22 mouse cellular contexts compared by ENCODE assay signal in the genomic region with DNA sequence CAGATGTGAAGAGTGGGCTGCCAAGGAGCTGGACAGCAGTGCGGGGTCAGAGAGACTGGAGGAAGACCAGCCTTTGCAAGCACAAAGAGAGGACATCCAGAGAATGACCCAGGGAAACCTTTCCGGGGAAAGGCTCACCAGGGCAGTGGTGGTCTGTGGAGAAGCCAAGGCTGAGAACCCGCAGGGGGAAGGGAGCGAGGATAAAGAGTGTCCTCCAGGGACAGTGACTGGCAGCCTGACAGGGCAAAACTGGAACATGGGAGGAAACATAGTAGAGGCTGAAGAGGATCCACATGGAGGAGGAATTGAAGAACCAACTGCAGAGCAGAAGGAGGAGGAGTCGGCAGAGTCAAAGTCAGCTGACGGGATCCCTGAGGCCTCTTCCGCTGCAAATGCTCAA.
DNase-seq lines count a peak whose midpoint lies in the region; ATAC-seq and TF ChIP-seq lines count a peak whose summit lies in the region.
"Had no signal": no experiment of that assay in that cellular context is flagged by ENCODE, and none has a peak within 500 bp of the region (broad histone marks: within the 10 kb centered on the region; RNA-seq: fewer than 3 reads in every experiment).

No protein-coding gene starts in this region.

- intact Hi-C loops in heart, postnatal 36 days (cut with DNase I): no loop called here

- H3K4me2 ChIP-seq in forebrain, embryonic 11.5 days (ENCODE audit: low read depth, low read length, severe bottlenecking): no peak overlapping the region
- H3K4me2 ChIP-seq in intestine, embryonic 14.5 days (ENCODE audit: low read length): no peak overlapping the region
- no peak overlapping the region for H3K4me2 ChIP-seq in intestine, postnatal 0 days (replicated peaks; ENCODE audit: low read depth)
- H3K4me2 ChIP-seq in kidney, embryonic 15.5 days: no peak overlapping the region
- H3K4me2 ChIP-seq: embryonic facial prominence, embryonic 15.5 days; forebrain, embryonic 12.5 days; hindbrain, embryonic 15.5 days had no signal

- H3K9ac ChIP-seq in forebrain, embryonic 11.5 days (ENCODE audit: low read length): no peak overlapping the region
- H3K9ac ChIP-seq in intestine, embryonic 14.5 days (ENCODE audit: low read length): no peak overlapping the region
- H3K9ac ChIP-seq in intestine, postnatal 0 days (ENCODE audit: low read depth, low read length): no peak overlapping the region
- H3K9ac ChIP-seq in kidney, embryonic 15.5 days: no peak overlapping the region
- H3K9ac ChIP-seq: embryonic facial prominence, embryonic 15.5 days; forebrain, embryonic 12.5 days; hindbrain, embryonic 15.5 days had no signal

- H3K9me3 ChIP-seq in forebrain, embryonic 10.5 days: no peaks in the 10 kb centered on the region
- no peaks in the 10 kb centered on the region for H3K9me3 ChIP-seq in forebrain, embryonic 11.5 days (ENCODE audit: control insufficient read depth, low read length)
- no peaks in the 10 kb centered on the region for H3K9me3 ChIP-seq in intestine, embryonic 14.5 days (ENCODE audit: control insufficient read depth, low read length)
- no peaks in the 10 kb centered on the region for H3K9me3 ChIP-seq in intestine, postnatal 0 days (ENCODE audit: control insufficient read depth)
- no peaks in the 10 kb centered on the region for H3K9me3 ChIP-seq in embryonic facial prominence, embryonic 10.5 days
- H3K9me3 ChIP-seq in kidney, embryonic 15.5 days (replicated peaks): no peaks in the 10 kb centered on the region
- H3K9me3 ChIP-seq: embryonic facial prominence, embryonic 15.5 days; forebrain, embryonic 12.5 days; hindbrain, embryonic 15.5 days had no signal

- WGBS in forebrain, embryonic 10.5 days: 91% methylated on average over 7 of the region's 7 CpGs
- WGBS in forebrain, embryonic 11.5 days: 92% methylated on average over 7 of the region's 7 CpGs
- WGBS in intestine, embryonic 14.5 days: 76% methylated on average over 7 of the region's 7 CpGs
- WGBS in intestine, postnatal 0 days: 77% methylated on average over 7 of the region's 7 CpGs
- WGBS in embryonic facial prominence, embryonic 10.5 days: 90% methylated on average over 7 of the region's 7 CpGs
- WGBS in kidney, embryonic 15.5 days: 80% methylated on average over 7 of the region's 7 CpGs

- no peak overlapping the region for H3K4me3 ChIP-seq in forebrain, embryonic 10.5 days
- H3K4me3 ChIP-seq in forebrain, embryonic 11.5 days (ENCODE audit: low read depth, low read length): no peak overlapping the region
- H3K4me3 ChIP-seq in intestine, embryonic 14.5 days (ENCODE audit: low read depth, low read length): no peak overlapping the region
- no peak overlapping the region for H3K4me3 ChIP-seq in intestine, postnatal 0 days (ENCODE audit: low read depth, low read length)
- H3K4me3 ChIP-seq in embryonic facial prominence, embryonic 10.5 days: no peak overlapping the region
- no peak overlapping the region for H3K4me3 ChIP-seq in kidney, embryonic 15.5 days (replicated peaks)
- H3K4me3 ChIP-seq: embryonic facial prominence, embryonic 15.5 days; erythroblast, embryonic 14.5 days; forebrain, embryonic 12.5 days; hindbrain, embryonic 15.5 days had no signal

- peaks cover 12% of the 10 kb centered on the region; the same call in 1 of the 2 replicates for H3K4me1 ChIP-seq in forebrain, embryonic 10.5 days
- no peaks in the 10 kb centered on the region for H3K4me1 ChIP-seq in forebrain, embryonic 11.5 days (replicated peaks; ENCODE audit: control insufficient read depth, insufficient read depth, low read length)
- no peaks in the 10 kb centered on the region for H3K4me1 ChIP-seq in intestine, embryonic 14.5 days (replicated peaks; ENCODE audit: control insufficient read depth, insufficient read depth, low read length)
- no peaks in the 10 kb centered on the region for H3K4me1 ChIP-seq in intestine, postnatal 0 days (replicated peaks; ENCODE audit: control insufficient read depth, insufficient read depth, low read length)
- H3K4me1 ChIP-seq in embryonic facial prominence, embryonic 10.5 days: peaks cover 23% of the 10 kb centered on the region
- 0 out of 2 replicates have a peak, but pooled peaks cover 8% of the 10 kb centered on the region for H3K4me1 ChIP-seq in kidney, embryonic 15.5 days
- H3K4me1 ChIP-seq: embryonic facial prominence, embryonic 15.5 days; forebrain, embryonic 12.5 days; hindbrain, embryonic 15.5 days had no signal

- peak overlapping the region; percentile 22; the same call in 1 of the 2 replicates for H3K27ac ChIP-seq in forebrain, embryonic 10.5 days
- no peak overlapping the region for H3K27ac ChIP-seq in forebrain, embryonic 11.5 days (ENCODE audit: low read depth, low read length)
- H3K27ac ChIP-seq in intestine, embryonic 14.5 days (ENCODE audit: low read depth): no peak overlapping the region
- no peak overlapping the region for H3K27ac ChIP-seq in intestine, postnatal 0 days (ENCODE audit: low read depth, low read length)
- H3K27ac ChIP-seq in embryonic facial prominence, embryonic 10.5 days (replicated peaks): 0 out of 2 replicates have a peak overlapping the region, but pooled peaks have one; percentile 7
- no peak overlapping the region for H3K27ac ChIP-seq in kidney, embryonic 15.5 days
- H3K27ac ChIP-seq: embryonic facial prominence, embryonic 15.5 days; forebrain, embryonic 12.5 days; hindbrain, embryonic 15.5 days had no signal

- no peak for TF ChIP-seq CTCF in intestine, postnatal 0 days (IDR thresholded peaks at IDR 0.05; ENCODE audit: low read depth)

- no peak for ATAC-seq in forebrain, embryonic 11.5 days (replicated peaks; ENCODE audit: low FRiP score)
- no peak for ATAC-seq in intestine, embryonic 14.5 days (replicated peaks; ENCODE audit: low FRiP score, low TSS enrichment, low read depth)
- no peak for ATAC-seq in intestine, postnatal 0 days
- no peak; the same call in 1 of the 2 replicates for ATAC-seq in kidney, embryonic 15.5 days (replicated peaks; ENCODE audit: low FRiP score)
- ATAC-seq: activated CD4-positive, CD25-positive, alpha-beta regulatory T cell, adult 4 months; forebrain, embryonic 16.5 days; Patski had no signal

- no peaks in the 10 kb centered on the region for H3K27me3 ChIP-seq in forebrain, embryonic 10.5 days (ENCODE audit: poor library complexity, severe bottlenecking)
- no peaks in the 10 kb centered on the region for H3K27me3 ChIP-seq in forebrain, embryonic 11.5 days (ENCODE audit: control insufficient read depth, insufficient read depth, low read length)
- H3K27me3 ChIP-seq in intestine, embryonic 14.5 days (replicated peaks; ENCODE audit: control insufficient read depth, insufficient read depth, low read length): no peaks in the 10 kb centered on the region
- H3K27me3 ChIP-seq in intestine, postnatal 0 days (replicated peaks; ENCODE audit: control insufficient read depth, insufficient read depth, low read length): no peaks in the 10 kb centered on the region
- H3K27me3 ChIP-seq in embryonic facial prominence, embryonic 10.5 days (replicated peaks; ENCODE audit: low read depth, poor library complexity, severe bottlenecking): no peaks in the 10 kb centered on the region
- H3K27me3 ChIP-seq in kidney, embryonic 15.5 days: no peaks in the 10 kb centered on the region
- H3K27me3 ChIP-seq: embryonic facial prominence, embryonic 15.5 days; hindbrain, embryonic 15.5 days; Patski had no signal

- no peak for DNase-seq in forebrain, embryonic 10.5 days (ENCODE audit: extremely low spot score, low spot score)
- no peak for DNase-seq in forebrain, embryonic 11.5 days (ENCODE audit: low spot score)
- peak; percentile 7 to 14 for DNase-seq in heart, adult 18-20 months
- no peak for DNase-seq in heart, postnatal 36 days
- peak; percentile 41 for DNase-seq in intestine, embryonic 14.5 days (ENCODE audit: low spot score)
- DNase-seq in embryonic facial prominence, embryonic 10.5 days (ENCODE audit: low spot score): no peak
- DNase-seq: adrenal gland, postnatal 14 days; cerebellum, adult 11-12 months; cerebellum, adult 9-10 months; cerebellum, postnatal 36 days; gastrocnemius, postnatal 25 days; kidney, adult 11 months; kidney, adult 9 months had no signal

- H3K36me3 ChIP-seq in forebrain, embryonic 10.5 days (replicated peaks): no peaks in the 10 kb centered on the region
- no peaks in the 10 kb centered on the region for H3K36me3 ChIP-seq in forebrain, embryonic 11.5 days (ENCODE audit: control insufficient read depth, insufficient read depth, low read length)
- no peaks in the 10 kb centered on the region for H3K36me3 ChIP-seq in intestine, embryonic 14.5 days (ENCODE audit: control insufficient read depth, insufficient read depth, low read length)
- no peaks in the 10 kb centered on the region for H3K36me3 ChIP-seq in intestine, postnatal 0 days (ENCODE audit: control insufficient read depth, insufficient read depth)
- no peaks in the 10 kb centered on the region for H3K36me3 ChIP-seq in embryonic facial prominence, embryonic 10.5 days (replicated peaks)
- H3K36me3 ChIP-seq in kidney, embryonic 15.5 days: no peaks in the 10 kb centered on the region
- H3K36me3 ChIP-seq: embryonic facial prominence, embryonic 15.5 days; forebrain, embryonic 12.5 days; hindbrain, embryonic 15.5 days had no signal

Comparison
In these comparisons a context has a peak if more than half of its experiments do, and no peak if none do; other contexts are left out.
1. DNase-seq: peak in heart, adult 18-20 months (2 of 2) and intestine, embryonic 14.5 days (single experiment); none in forebrain, embryonic 10.5 days (single experiment), forebrain, embryonic 11.5 days (single experiment), heart, postnatal 36 days (0 of 2) and embryonic facial prominence, embryonic 10.5 days (single experiment).
2. H3K27ac ChIP-seq: peak in forebrain, embryonic 10.5 days (single experiment) and embryonic facial prominence, embryonic 10.5 days (single experiment); none in forebrain, embryonic 11.5 days (single experiment), intestine, embryonic 14.5 days (single experiment), intestine, postnatal 0 days (single experiment) and kidney, embryonic 15.5 days (single experiment).